Mouse (Mus musculus) forebrain, embryonic 14.5 days (tissue): Measurements from ENCODE around the gene Pptc7. TPM values are rescaled to one million over a fixed set of nuclear protein-coding genes. Genes with fewer than 3 reads are reported as not detected.
A peak's percentile ranks its signal among the peaks of the same experiment; 100 is the strongest.

Experiments
- ATAC-seq: fragments of 200-750 bp; cut with Nextera tagmentation; 2 replicates; pipeline ENCODE4 v1.8.0; 2017; ENCODE audit warnings: mild to moderate bottlenecking, moderate library complexity
- DNase-seq: peaks from one replicate; pipeline ENCODE4 v3.0.0-alpha.2; 2015; ENCODE audit warnings: low spot score
- H3K27ac ChIP-seq: fragments of 300-500 bp; sonication (generic); 2 replicates; pipeline ENCODE4 v1.5.1; 2014; ENCODE audit warnings: low read depth, mild to moderate bottlenecking, control low read depth, low read length, moderate library complexity
- H3K27me3 ChIP-seq: fragments of 300-500 bp; sonication (generic); replicated peaks from 2 replicates; pipeline ENCODE4 v1.6.1; 2014; ENCODE audit warnings: low read length, control low read depth, mixed read lengths; ENCODE audit not compliant: control insufficient read depth, insufficient read depth
- H3K36me3 ChIP-seq: fragments of 300-500 bp; sonication (generic); 2 replicates; pipeline ENCODE4 v1.6.1; 2014; ENCODE audit warnings: low read length, control low read depth; ENCODE audit not compliant: control insufficient read depth, insufficient read depth
- H3K4me1 ChIP-seq: fragments of 300-500 bp; sonication (generic); 2 replicates; pipeline ENCODE4 v1.6.1; 2014; ENCODE audit warnings: antibody characterized with exemption, low read length, control low read depth; ENCODE audit not compliant: control insufficient read depth, insufficient read depth
- H3K4me2 ChIP-seq: fragments of 300-500 bp; sonication (generic); 2 replicates; pipeline ENCODE4 v1.6.1; 2014; ENCODE audit warnings: mild to moderate bottlenecking, control low read depth, low read length
- H3K4me3 ChIP-seq: fragments of 300-500 bp; sonication (generic); 2 replicates; pipeline ENCODE4 v1.5.1; 2014; ENCODE audit warnings: low read depth, low read length, control low read depth
- H3K9ac ChIP-seq: fragments of 300-500 bp; sonication (generic); 2 replicates; pipeline ENCODE4 v1.6.1; 2014; ENCODE audit warnings: mild to moderate bottlenecking, low read length, control low read depth, moderate library complexity
- H3K9me3 ChIP-seq: fragments of 300-500 bp; sonication (generic); replicated peaks from 2 replicates; pipeline ENCODE4 v1.6.1; 2016; ENCODE audit warnings: low read length, control low read depth, mixed read lengths; ENCODE audit not compliant: control insufficient read depth
- WGBS: fragments of 180-500 bp; shearing (Covaris S2); extraction: QIAGEN DNeasy Blood & Tissue Kit; methylation state at CpG from one replicate; pipeline ENCODE4 v1.1.7; 2014; 5-methylcytosine and 5-hydroxymethylcytosine counted together
- polyA plus RNA-seq: library from polyadenylated mRNA; unstranded; fragments of >200 nt; fragmentation: Nextera tagmentation; extraction: Ambion mirVana; gene quantifications from 2 replicates; pipeline ENCODE4 v1.2.1, GENCODE M21; 2014

The Pptc7 gene
- polyA plus RNA-seq, 1 experiment from 2014 or later: 5.2 TPM

DNA sequence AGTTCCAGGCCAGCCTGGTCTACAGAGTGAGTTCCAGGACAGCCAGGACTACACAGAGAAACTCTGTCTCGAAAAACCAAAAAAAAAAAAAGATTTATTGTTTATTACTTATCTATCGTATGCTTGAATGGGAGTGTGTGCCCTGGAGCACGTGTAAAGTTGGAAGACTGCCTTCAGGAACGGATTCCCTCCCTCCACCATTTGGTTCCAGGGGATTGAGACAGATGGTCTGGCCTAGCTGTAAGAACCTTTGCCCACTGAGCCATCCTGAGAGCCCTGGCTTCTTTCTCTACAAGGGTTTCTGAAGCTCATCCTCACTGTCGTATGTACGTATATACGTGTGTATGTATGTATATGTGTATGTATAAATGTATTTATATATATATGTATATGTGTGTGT lies 5.2 kb upstream of the Pptc7 start:
- Histone ChIP-seq H3K9ac (no peak overlapping the region), H3K4me1 (no peaks in the 10 kb centered on the region), H3K4me3 (no peak overlapping the region), H3K27ac (no peak overlapping the region), H3K36me3 (no peaks in the 10 kb centered on the region), H3K9me3 (no peaks in the 10 kb centered on the region), H3K27me3 (no peaks in the 10 kb centered on the region), H3K4me2 (no peak overlapping the region)
- WGBS: 81% methylated on average over 7 of the region's 7 CpGs
- ATAC-seq (no peak), DNase-seq (peak; percentile 23)

- ATAC-seq (no peak), DNase-seq (no peak)
- Histone ChIP-seq H3K9me3 (no peaks in the 10 kb centered on the region), H3K4me2 (no peak overlapping the region), H3K36me3 (no peaks in the 10 kb centered on the region), H3K4me3 (no peak overlapping the region), H3K27ac (no peak overlapping the region), H3K27me3 (no peaks in the 10 kb centered on the region), H3K9ac (no peak overlapping the region), H3K4me1 (no peaks in the 10 kb centered on the region)
- 85% methylated on average over 12 of the region's 12 CpGs for WGBS
Measured at GRCm38 (mm10) chr5:122279799-122280421, 4.3 kb upstream of the Pptc7 start.

DNA sequence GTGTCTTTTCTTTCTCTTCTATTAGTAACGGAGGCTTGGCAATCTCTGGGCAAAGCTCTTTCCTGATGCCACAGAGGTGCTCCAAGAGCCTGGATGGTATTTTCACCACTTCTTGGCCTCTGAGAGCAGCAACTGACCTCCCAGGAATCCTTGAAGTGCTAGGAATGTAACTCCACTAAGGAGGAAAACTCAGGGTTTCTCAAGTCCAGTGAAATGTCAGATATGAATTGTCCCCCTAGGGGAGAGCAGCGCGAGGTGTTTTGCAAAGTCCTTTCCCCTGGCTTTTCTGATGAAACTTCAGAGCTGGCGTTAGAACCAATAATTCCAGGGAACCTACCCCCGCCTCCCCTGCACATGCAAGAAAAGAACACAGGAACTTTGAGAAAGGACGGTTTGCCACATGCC lies 3.7 kb upstream of the Pptc7 start:
- no peak overlapping the region for H3K9ac ChIP-seq

DNA sequence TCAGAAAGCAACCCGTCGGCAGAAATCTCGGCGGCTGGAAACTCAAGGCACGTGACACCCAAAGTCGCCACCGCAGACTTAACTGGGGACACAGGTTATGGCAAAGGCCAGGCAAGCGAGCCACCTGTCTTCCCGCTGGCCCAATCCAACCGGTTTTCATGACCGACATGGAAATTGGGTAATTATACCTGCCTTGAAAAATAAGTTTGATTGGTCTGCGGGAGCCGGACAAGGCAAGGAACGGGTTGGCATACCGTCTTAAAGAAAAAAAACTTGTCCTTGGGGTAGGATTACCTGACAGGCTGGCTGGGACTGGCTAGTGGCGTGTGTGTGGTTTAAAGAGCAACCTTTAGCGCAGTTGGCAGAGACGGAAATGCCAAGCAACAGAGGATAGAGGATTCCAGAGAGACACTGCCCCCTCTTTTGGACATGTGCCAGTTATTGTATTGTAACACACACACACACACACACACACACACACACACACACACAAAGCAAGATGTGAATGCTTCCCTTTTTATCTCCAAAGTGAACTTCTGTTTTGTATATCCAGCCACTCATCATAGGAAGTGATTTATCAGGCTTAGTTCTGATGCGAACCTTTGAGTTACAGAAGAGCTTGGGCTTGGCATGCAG lies 3.2 kb upstream of the Pptc7 start:
- H3K9me3 ChIP-seq: no peaks in the 10 kb centered on the region
- no peak overlapping the region for H3K9ac ChIP-seq
- no peak for ATAC-seq
- DNase-seq: peak; percentile 11
- H3K4me1 ChIP-seq: peaks cover 7% of the 10 kb centered on the region
- H3K27me3 ChIP-seq: no peaks in the 10 kb centered on the region
- no peak overlapping the region for H3K27ac ChIP-seq
- no peak overlapping the region for H3K4me3 ChIP-seq
- WGBS: 38% methylated on average over 19 of the region's 19 CpGs
- no peaks in the 10 kb centered on the region for H3K36me3 ChIP-seq
- H3K4me2 ChIP-seq: no peak overlapping the region

More for the DNA sequence above, 3.7 kb upstream of the Pptc7 start:
- WGBS: 49% methylated on average over 6 of the region's 6 CpGs
- no peaks in the 10 kb centered on the region for H3K27me3 ChIP-seq
- H3K36me3 ChIP-seq: no peaks in the 10 kb centered on the region
- H3K27ac ChIP-seq: no peak overlapping the region
- ATAC-seq: no peak
- no peak for DNase-seq
- no peak overlapping the region for H3K4me3 ChIP-seq
- H3K9me3 ChIP-seq: no peaks in the 10 kb centered on the region
- peaks cover 2% of the 10 kb centered on the region for H3K4me1 ChIP-seq
- no peak overlapping the region for H3K4me2 ChIP-seq

DNA sequence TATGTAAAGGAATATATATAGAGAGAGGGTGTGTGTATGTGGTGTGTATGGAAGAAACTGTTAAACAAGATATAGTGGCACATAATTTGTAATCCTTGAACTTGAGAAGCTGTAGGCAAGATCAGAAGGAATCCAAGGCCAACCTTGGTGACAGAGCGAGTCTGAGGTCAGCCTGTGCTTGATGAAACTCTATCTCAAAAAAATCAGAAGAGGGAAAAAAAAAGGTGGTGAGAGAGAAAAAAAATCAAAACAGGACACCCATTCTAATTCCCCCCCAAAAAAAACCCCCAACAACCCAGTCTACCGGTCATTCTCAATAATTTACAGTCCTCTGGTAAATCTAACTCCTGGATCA lies 360 bp upstream of the Pptc7 start:
- H3K9me3 ChIP-seq: no peaks in the 10 kb centered on the region
- 28% methylated on average over 2 of the region's 2 CpGs for WGBS
- H3K4me3 ChIP-seq: peak overlapping the region; percentile 94; the same call in 1 of the 2 replicates
- H3K36me3 ChIP-seq: peaks cover 7% of the 10 kb centered on the region; the same call in 1 of the 2 replicates
- H3K27me3 ChIP-seq: no peaks in the 10 kb centered on the region
- no peak overlapping the region for H3K27ac ChIP-seq
- H3K4me1 ChIP-seq: peaks cover 9% of the 10 kb centered on the region
- ATAC-seq (no peak), DNase-seq (no peak)
- peak overlapping the region; percentile 64 for H3K4me2 ChIP-seq
- no peak overlapping the region for H3K9ac ChIP-seq

GRCm38 (mm10) chr5:122285029-122285766 lies 1.0 kb downstream of the Pptc7 start:
- peak overlapping the region; percentile 84 for H3K9ac ChIP-seq
- peaks cover 9% of the 10 kb centered on the region for H3K4me1 ChIP-seq
- no peaks in the 10 kb centered on the region for H3K9me3 ChIP-seq
- ATAC-seq (peak; percentile 47), DNase-seq (peak; percentile 52)
- H3K27me3 ChIP-seq: no peaks in the 10 kb centered on the region
- peak overlapping the region; percentile 94 for H3K4me3 ChIP-seq
- H3K36me3 ChIP-seq: peaks cover 7% of the 10 kb centered on the region; the same call in 1 of the 2 replicates
- peak overlapping the region; percentile 82; the same call in 1 of the 2 replicates for H3K27ac ChIP-seq
- H3K4me2 ChIP-seq: peak overlapping the region; percentile 64
- under 1% methylated on average over 34 of the region's 34 CpGs for WGBS

DNA sequence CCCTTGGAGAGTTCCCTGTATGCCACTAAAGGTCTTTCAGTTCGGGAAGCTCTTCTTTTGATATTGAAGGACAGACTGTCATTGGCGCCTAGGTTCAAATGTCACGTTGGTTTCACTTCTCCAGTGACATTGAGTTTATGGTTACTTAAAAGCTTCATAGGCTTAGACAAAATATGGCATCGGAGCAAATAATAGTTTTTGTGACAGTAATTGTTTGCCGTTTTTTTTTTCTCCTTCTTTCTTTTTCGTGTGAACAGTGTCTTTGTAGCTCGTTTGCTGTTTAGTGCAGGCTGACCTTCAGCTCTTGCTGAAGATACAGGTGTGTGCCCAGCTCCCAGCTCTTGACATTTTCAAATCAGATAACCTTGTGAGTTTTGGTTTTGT lies 1.6 kb downstream of the Pptc7 start:
- H3K4me2 ChIP-seq: peak overlapping the region; percentile 64
- H3K27ac ChIP-seq: no peak overlapping the region
- H3K9me3 ChIP-seq: no peaks in the 10 kb centered on the region
- peaks cover 9% of the 10 kb centered on the region for H3K4me1 ChIP-seq
- ATAC-seq (no peak), DNase-seq (no peak)
- H3K36me3 ChIP-seq: peaks cover 7% of the 10 kb centered on the region; the same call in 1 of the 2 replicates
- peak overlapping the region; percentile 94 for H3K4me3 ChIP-seq
- H3K9ac ChIP-seq: peak overlapping the region; percentile 84; the same call in 1 of the 2 replicates
- no peaks in the 10 kb centered on the region for H3K27me3 ChIP-seq
- 50% methylated on average over 7 of the region's 7 CpGs for WGBS

- Histone ChIP-seq H3K4me3 (0 out of 2 replicates have a peak overlapping the region, but pooled peaks have one; percentile 94), H3K4me1 (peaks cover 9% of the 10 kb centered on the region), H3K27ac (no peak overlapping the region), H3K27me3 (no peaks in the 10 kb centered on the region), H3K36me3 (peaks cover 7% of the 10 kb centered on the region; the same call in 1 of the 2 replicates), H3K9me3 (no peaks in the 10 kb centered on the region), H3K4me2 (peak overlapping the region; percentile 64), H3K9ac (no peak overlapping the region)
- DNase-seq (no peak), ATAC-seq (no peak)
- 87% methylated on average over 10 of the region's 10 CpGs for WGBS
Measured at GRCm38 (mm10) chr5:122286191-122286590, 2.0 kb downstream of the Pptc7 start.
